Mouse (Mus musculus): ENCODE measurements around the gene Mest. TPM values are rescaled to one million over a fixed set of nuclear protein-coding genes. Genes with fewer than 3 reads are reported as not detected.

Mest gene
- polyA plus RNA-seq, 1 experiment from 2014 or later: 156 TPM

GRCm38 (mm10) chr6:30747631-30748357 lies 24.4 kb downstream of the Mest start:
- peaks cover 18% of the 10 kb centered on the region for H3K36me3 ChIP-seq (ENCODE audit: control insufficient read depth, insufficient read depth, low read length)
- no peaks in the 10 kb centered on the region for H3K9me3 ChIP-seq (ENCODE audit: control insufficient read depth, low read length)
- ATAC-seq (ENCODE audit: low FRiP score, low TSS enrichment): no peak
- no peak overlapping the region for H3K9ac ChIP-seq (ENCODE audit: low read length)
- no peaks in the 10 kb centered on the region for H3K27me3 ChIP-seq (ENCODE audit: control insufficient read depth, insufficient read depth, low read length)
- H3K27ac ChIP-seq (replicated peaks): no peak overlapping the region
- WGBS: 59% methylated on average over 7 of the region's 7 CpGs
- H3K4me2 ChIP-seq (replicated peaks; ENCODE audit: low read depth): no peak overlapping the region
- DNase-seq (ENCODE audit: low spot score): no peak
- H3K4me3 ChIP-seq (ENCODE audit: low read depth, low read length): no peak overlapping the region
- no peak for TF ChIP-seq EP300 (optimal IDR thresholded peaks at IDR 0.05)
- H3K4me1 ChIP-seq (replicated peaks; ENCODE audit: control insufficient read depth, insufficient read depth): no peaks in the 10 kb centered on the region

- no peak overlapping the region for H3K27ac ChIP-seq (replicated peaks)
- H3K4me3 ChIP-seq (ENCODE audit: low read depth, low read length): no peak overlapping the region
- H3K4me2 ChIP-seq (replicated peaks; ENCODE audit: low read depth): no peak overlapping the region
- no peak for TF ChIP-seq CTCF (IDR thresholded peaks at IDR 0.05; ENCODE audit: low read depth)
- TF ChIP-seq EP300 (optimal IDR thresholded peaks at IDR 0.05): no peak
- H3K36me3 ChIP-seq (ENCODE audit: control insufficient read depth, insufficient read depth, low read length): peaks cover 15% of the 10 kb centered on the region
- H3K27me3 ChIP-seq (ENCODE audit: control insufficient read depth, insufficient read depth, low read length): no peaks in the 10 kb centered on the region
- H3K9ac ChIP-seq (ENCODE audit: low read length): no peak overlapping the region
- no peaks in the 10 kb centered on the region for H3K4me1 ChIP-seq (replicated peaks; ENCODE audit: control insufficient read depth, insufficient read depth)
- ATAC-seq (ENCODE audit: low FRiP score, low TSS enrichment) (no peak), DNase-seq (ENCODE audit: low spot score) (no peak)
- WGBS: 63% methylated on average over 6 of the region's 6 CpGs
- no peaks in the 10 kb centered on the region for H3K9me3 ChIP-seq (ENCODE audit: control insufficient read depth, low read length)
These were observed 25.1 kb downstream of the Mest start for GRCm38 (mm10) chr6:30748358-30748910.

- no peaks in the 10 kb centered on the region for H3K4me1 ChIP-seq (replicated peaks; ENCODE audit: control insufficient read depth, insufficient read depth)
- H3K4me2 ChIP-seq (replicated peaks; ENCODE audit: low read depth): no peak overlapping the region
- no peak overlapping the region for H3K4me3 ChIP-seq (ENCODE audit: low read depth, low read length)
- no peaks in the 10 kb centered on the region for H3K9me3 ChIP-seq (ENCODE audit: control insufficient read depth, low read length)
- H3K36me3 ChIP-seq (ENCODE audit: control insufficient read depth, insufficient read depth, low read length): peaks cover 13% of the 10 kb centered on the region
- TF ChIP-seq CTCF (IDR thresholded peaks at IDR 0.05; ENCODE audit: low read depth): no peak
- TF ChIP-seq EP300 (optimal IDR thresholded peaks at IDR 0.05): no peak
- H3K9ac ChIP-seq (ENCODE audit: low read length): no peak overlapping the region
- WGBS: 48% methylated on average over 2 of the region's 2 CpGs
- H3K27ac ChIP-seq (replicated peaks): no peak overlapping the region
- no peak for DNase-seq (ENCODE audit: low spot score)
- no peak for ATAC-seq (ENCODE audit: low FRiP score, low TSS enrichment)
- H3K27me3 ChIP-seq (ENCODE audit: control insufficient read depth, insufficient read depth, low read length): no peaks in the 10 kb centered on the region
These were observed 25.8 kb downstream of the Mest start for GRCm38 (mm10) chr6:30749042-30749689.

- TF ChIP-seq EP300 (optimal IDR thresholded peaks at IDR 0.05): no peak
- no peak for TF ChIP-seq CTCF (IDR thresholded peaks at IDR 0.05; ENCODE audit: low read depth)
- no peak overlapping the region for H3K4me2 ChIP-seq (replicated peaks; ENCODE audit: low read depth)
- no peak overlapping the region for H3K27ac ChIP-seq (replicated peaks)
- DNase-seq (ENCODE audit: low spot score) (no peak), ATAC-seq (ENCODE audit: low FRiP score, low TSS enrichment) (no peak)
- no peaks in the 10 kb centered on the region for H3K4me1 ChIP-seq (replicated peaks; ENCODE audit: control insufficient read depth, insufficient read depth)
- H3K4me3 ChIP-seq (ENCODE audit: low read depth, low read length): no peak overlapping the region
- no peak overlapping the region for H3K9ac ChIP-seq (ENCODE audit: low read length)
- WGBS: 59% methylated on average over 1 of the region's 1 CpGs
- H3K9me3 ChIP-seq (ENCODE audit: control insufficient read depth, low read length): no peaks in the 10 kb centered on the region
- peaks cover 12% of the 10 kb centered on the region for H3K36me3 ChIP-seq (ENCODE audit: control insufficient read depth, insufficient read depth, low read length)
- H3K27me3 ChIP-seq (ENCODE audit: control insufficient read depth, insufficient read depth, low read length): no peaks in the 10 kb centered on the region
These were observed 26.5 kb downstream of the Mest start for GRCm38 (mm10) chr6:30749892-30750291.

- H3K9me3 ChIP-seq (ENCODE audit: control insufficient read depth, low read length): no peaks in the 10 kb centered on the region
- WGBS: 73% methylated on average over 6 of the region's 6 CpGs
- H3K4me2 ChIP-seq (replicated peaks; ENCODE audit: low read depth): no peak overlapping the region
- no peaks in the 10 kb centered on the region for H3K4me1 ChIP-seq (replicated peaks; ENCODE audit: control insufficient read depth, insufficient read depth)
- H3K36me3 ChIP-seq (ENCODE audit: control insufficient read depth, insufficient read depth, low read length): peaks cover 12% of the 10 kb centered on the region
- ATAC-seq (ENCODE audit: low FRiP score, low TSS enrichment) (no peak), DNase-seq (ENCODE audit: low spot score) (no peak)
- no peak overlapping the region for H3K27ac ChIP-seq (replicated peaks)
- TF ChIP-seq CTCF (IDR thresholded peaks at IDR 0.05; ENCODE audit: low read depth) (no peak), EP300 (optimal IDR thresholded peaks at IDR 0.05) (no peak)
- H3K4me3 ChIP-seq (ENCODE audit: low read depth, low read length): no peak overlapping the region
- no peak overlapping the region for H3K9ac ChIP-seq (ENCODE audit: low read length)
- no peaks in the 10 kb centered on the region for H3K27me3 ChIP-seq (ENCODE audit: control insufficient read depth, insufficient read depth, low read length)
These were observed 27.1 kb downstream of the Mest start for GRCm38 (mm10) chr6:30750482-30750881.

GRCm38 (mm10) chr6:30751209-30751608 lies 27.9 kb downstream of the Mest start:
- ATAC-seq (ENCODE audit: low FRiP score, low TSS enrichment) (no peak), DNase-seq (ENCODE audit: low spot score) (no peak)
- no peaks in the 10 kb centered on the region for H3K27me3 ChIP-seq (ENCODE audit: control insufficient read depth, insufficient read depth, low read length)
- peaks cover 12% of the 10 kb centered on the region for H3K36me3 ChIP-seq (ENCODE audit: control insufficient read depth, insufficient read depth, low read length)
- no peak overlapping the region for H3K9ac ChIP-seq (ENCODE audit: low read length)
- H3K4me2 ChIP-seq (replicated peaks; ENCODE audit: low read depth): no peak overlapping the region
- WGBS: 69% methylated on average over 2 of the region's 2 CpGs
- no peak overlapping the region for H3K27ac ChIP-seq (replicated peaks)
- H3K4me1 ChIP-seq (replicated peaks; ENCODE audit: control insufficient read depth, insufficient read depth): no peaks in the 10 kb centered on the region
- TF ChIP-seq CTCF (IDR thresholded peaks at IDR 0.05; ENCODE audit: low read depth) (no peak), EP300 (optimal IDR thresholded peaks at IDR 0.05) (no peak)
- H3K4me3 ChIP-seq (ENCODE audit: low read depth, low read length): no peak overlapping the region
- no peaks in the 10 kb centered on the region for H3K9me3 ChIP-seq (ENCODE audit: control insufficient read depth, low read length)

MicroRNA genes within 50 kb of the gene (microRNA counts, 519-probe panel; counts per million panel counts)
- 3,488 counts per million, percentile 18 among the panel's probes with 10 or more counts for microRNA mmu-miR-335-3p
- microRNA mmu-miR-335-5p: 6,474 counts per million, percentile 81 among the panel's probes with 10 or more counts

Small RNAs within 50 kb of the gene (microRNA-seq; reads per million reads assigned to microRNA genes)
- 26,152 reads per million, percentile 97 among the genes with 10 or more reads in this experiment for gene Mir335

Other genes with a start within 250 kb of the Mest start
- gene Tmem209, start 213.8 kb upstream of the Mest start, polyA plus RNA-seq (2015; fragmentation: Nextera tagmentation; extraction: Ambion mirVana): 13.0 and 13.7 TPM in 2 replicates
- not detected in 2 replicates for gene Ssmem1, start 213.7 kb upstream of the Mest start, polyA plus RNA-seq (2015; fragmentation: Nextera tagmentation; extraction: Ambion mirVana)
- 1.7 and 2.6 TPM in 2 replicates for gene Cpa2, start 182.0 kb upstream of the Mest start, polyA plus RNA-seq (2015; fragmentation: Nextera tagmentation; extraction: Ambion mirVana)
- gene Cpa4, start 155.2 kb upstream of the Mest start, polyA plus RNA-seq (2015; fragmentation: Nextera tagmentation; extraction: Ambion mirVana): 32.7 and 33.7 TPM in 2 replicates
- 0.16 and 0.18 TPM in 2 replicates for gene Cpa5, start 112.5 kb upstream of the Mest start, polyA plus RNA-seq (2015; fragmentation: Nextera tagmentation; extraction: Ambion mirVana)
- 1.3 and 1.5 TPM in 2 replicates for gene Cpa1, start 84.3 kb upstream of the Mest start, polyA plus RNA-seq (2015; fragmentation: Nextera tagmentation; extraction: Ambion mirVana)
- gene Cep41, start 29.8 kb upstream of the Mest start, polyA plus RNA-seq (2015; fragmentation: Nextera tagmentation; extraction: Ambion mirVana): 4.0 and 4.7 TPM in 2 replicates
- gene Copg2, start 173.2 kb downstream of the Mest start, polyA plus RNA-seq (2015; fragmentation: Nextera tagmentation; extraction: Ambion mirVana): 15.4 and 16.4 TPM in 2 replicates
- 0.22 and 0.23 TPM in 2 replicates for gene Tsga13, start 192.0 kb downstream of the Mest start, polyA plus RNA-seq (2015; fragmentation: Nextera tagmentation; extraction: Ambion mirVana)
- gene Klf14, start 235.5 kb downstream of the Mest start, polyA plus RNA-seq (2015; fragmentation: Nextera tagmentation; extraction: Ambion mirVana): 1.5 and 1.7 TPM in 2 replicates

Measured in stomach, postnatal 0 days (tissue).